Mouse (Mus musculus): ENCODE measurements around the gene Gpatch2. TPM values are rescaled to one million over a fixed set of nuclear protein-coding genes. Genes with fewer than 3 reads are reported as not detected.
A peak's percentile ranks its signal among the peaks of the same experiment; 100 is the strongest.

The Gpatch2 gene
- 0.37 and 0.39 TPM in 2 replicates for polyA plus RNA-seq (2012)

DNA sequence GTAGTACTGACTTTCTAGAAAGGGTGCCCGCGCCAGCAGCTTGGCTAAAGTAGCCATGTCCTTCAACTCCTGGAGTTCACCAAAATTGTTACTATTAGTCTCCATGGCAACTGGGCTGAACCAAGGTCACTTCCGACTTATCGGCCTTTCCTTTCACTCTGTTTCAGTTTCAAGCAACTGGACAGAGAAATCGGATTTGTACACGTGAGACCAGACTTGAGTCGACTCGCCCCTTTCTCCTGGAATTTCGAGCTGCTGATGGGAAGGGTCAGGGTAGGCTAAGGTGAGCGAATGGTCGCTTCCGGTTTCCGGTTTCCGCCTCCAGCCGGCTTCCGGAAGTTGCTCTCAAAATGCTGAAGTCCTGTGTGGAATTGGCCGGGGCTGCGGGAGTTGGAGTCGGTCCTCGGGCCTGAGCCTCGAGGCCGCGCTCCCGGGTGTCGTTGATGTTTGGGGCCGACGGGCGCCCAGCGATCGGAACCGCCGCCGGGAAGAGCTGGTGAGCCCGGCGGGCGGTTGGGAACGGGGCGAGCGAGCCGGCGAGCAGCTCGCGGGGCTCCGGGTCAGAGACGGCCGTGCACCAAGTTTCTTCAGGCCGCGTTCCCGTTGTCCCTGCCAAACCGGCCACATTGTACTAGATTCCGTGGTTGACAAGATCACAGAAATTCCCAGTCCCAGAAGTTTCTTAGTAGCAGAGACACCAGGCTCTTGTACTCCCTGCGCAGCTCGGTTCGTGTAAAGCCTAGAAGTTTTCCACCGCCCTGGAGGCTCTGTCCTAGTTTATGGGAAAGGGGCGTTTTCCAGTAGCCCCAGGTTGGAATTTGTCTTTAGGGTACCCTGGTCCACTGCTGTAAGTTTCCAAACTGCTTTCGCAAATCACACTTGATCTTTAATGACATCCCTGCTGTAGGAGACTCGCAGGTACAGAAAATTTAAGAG is at the start of gene Gpatch2, which contains the start of gene Spata17:
Gene Gpatch2 (plus strand): TSS at position 328 of the 936 bp plus-strand sequence.
Gene Spata17 (minus strand): TSS at position 285 of the 936 bp plus-strand sequence.
- no peak for TF ChIP-seq GATA1 (IDR thresholded peaks at IDR 0.05; ENCODE audit: low read length)
- no peak for TF ChIP-seq TAL1 (IDR thresholded peaks at IDR 0.05; ENCODE audit: low read length)
- peak within 1 kb of the TSS; percentile 85 for H3K4me3 ChIP-seq (replicated peaks)

DNA sequence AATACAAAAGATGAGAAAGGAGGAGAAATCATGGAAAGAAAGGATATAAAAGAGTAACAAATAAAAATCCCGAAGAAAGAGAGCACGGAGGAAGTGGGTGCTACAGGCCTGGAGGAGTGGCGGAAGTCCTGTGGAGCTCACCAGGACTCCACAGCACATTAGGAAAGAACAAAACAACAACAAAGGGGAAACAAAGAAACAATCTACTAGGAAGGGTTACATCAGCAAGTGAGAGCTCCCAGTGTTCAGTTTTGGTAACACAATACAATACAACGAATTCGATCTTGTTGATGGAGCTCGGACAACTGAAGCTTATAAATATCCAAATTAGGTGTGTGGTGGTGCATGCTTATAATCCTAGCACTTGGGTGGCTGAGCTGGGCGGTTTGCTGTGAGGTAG is 45.7 kb upstream of the Gpatch2 start:
- Histone ChIP-seq H3K36me3 (ENCODE audit: control insufficient read depth) (no peaks in the 10 kb centered on the region), H3K4me1 (ENCODE audit: control insufficient read depth) (no peaks in the 10 kb centered on the region), H3K4me3 (replicated peaks) (no peak overlapping the region), H3K27me3 (ENCODE audit: control insufficient read depth) (no peaks in the 10 kb centered on the region), H3K9me3 (ENCODE audit: control insufficient read depth, low read length) (no peaks in the 10 kb centered on the region)
- no peak for TF ChIP-seq TAL1 (IDR thresholded peaks at IDR 0.05; ENCODE audit: low read length)
- TF ChIP-seq GATA1 (IDR thresholded peaks at IDR 0.05; ENCODE audit: low read length), result no peak

More for the DNA sequence above, at the start of gene Gpatch2, which contains the start of gene Spata17:
- Histone ChIP-seq H3K4me1 (ENCODE audit: control insufficient read depth) (peaks cover 17% of the 10 kb centered on the region), H3K9me3 (ENCODE audit: control insufficient read depth, low read length) (no peaks in the 10 kb centered on the region), H3K36me3 (ENCODE audit: control insufficient read depth) (no peaks in the 10 kb centered on the region), H3K27me3 (ENCODE audit: control insufficient read depth) (no peaks in the 10 kb centered on the region)

- TF ChIP-seq TAL1 (IDR thresholded peaks at IDR 0.05; ENCODE audit: low read length), result no peak
- TF ChIP-seq GATA1 (IDR thresholded peaks at IDR 0.05; ENCODE audit: low read length), result no peak
- H3K9me3 ChIP-seq (ENCODE audit: control insufficient read depth, low read length), result no peaks in the 10 kb centered on the region
Observed at GRCm38 (mm10) chr1:187170361-187170760, 44.9 kb upstream of the Gpatch2 start.

GRCm38 (mm10) chr1:187175991-187176390 is 39.3 kb upstream of the Gpatch2 start:
- Histone ChIP-seq H3K9me3 (ENCODE audit: control insufficient read depth, low read length) (no peaks in the 10 kb centered on the region), H3K27me3 (ENCODE audit: control insufficient read depth) (no peaks in the 10 kb centered on the region), H3K36me3 (ENCODE audit: control insufficient read depth) (no peaks in the 10 kb centered on the region), H3K4me3 (replicated peaks) (no peak overlapping the region), H3K4me1 (ENCODE audit: control insufficient read depth) (no peaks in the 10 kb centered on the region)
- TF ChIP-seq GATA1 (IDR thresholded peaks at IDR 0.05; ENCODE audit: low read length) (no peak), TAL1 (IDR thresholded peaks at IDR 0.05; ENCODE audit: low read length) (no peak)

More at GRCm38 (mm10) chr1:187170361-187170760, 44.9 kb upstream of the Gpatch2 start:
- no peak overlapping the region for H3K4me3 ChIP-seq (replicated peaks)
- no peaks in the 10 kb centered on the region for H3K27me3 ChIP-seq (ENCODE audit: control insufficient read depth)
- no peaks in the 10 kb centered on the region for H3K36me3 ChIP-seq (ENCODE audit: control insufficient read depth)
- no peaks in the 10 kb centered on the region for H3K4me1 ChIP-seq (ENCODE audit: control insufficient read depth)

DNA sequence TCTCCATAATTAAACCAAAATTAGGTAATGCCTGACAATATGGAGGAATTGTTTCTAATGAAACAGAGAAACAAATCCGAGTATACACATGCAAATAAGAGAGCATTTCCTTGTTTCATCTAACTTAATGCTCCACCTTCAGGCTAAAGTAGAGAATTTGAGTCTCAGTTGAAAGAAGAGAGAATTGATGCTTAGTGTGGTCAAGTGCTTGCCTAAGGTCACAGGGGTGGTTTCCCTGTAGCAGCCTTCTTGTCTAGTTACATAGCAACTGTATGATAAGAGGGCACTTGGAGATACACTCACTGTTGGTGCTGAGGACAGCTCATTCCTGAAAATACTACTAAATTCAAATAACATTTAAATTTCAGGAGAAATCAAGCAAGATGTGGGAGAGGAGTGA is 36.8 kb upstream of the Gpatch2 start:
- Histone ChIP-seq H3K9me3 (ENCODE audit: control insufficient read depth, low read length) (no peaks in the 10 kb centered on the region), H3K4me1 (ENCODE audit: control insufficient read depth) (no peaks in the 10 kb centered on the region), H3K4me3 (replicated peaks) (no peak overlapping the region), H3K36me3 (ENCODE audit: control insufficient read depth) (no peaks in the 10 kb centered on the region), H3K27me3 (ENCODE audit: control insufficient read depth) (no peaks in the 10 kb centered on the region)
- TF ChIP-seq TAL1 (IDR thresholded peaks at IDR 0.05; ENCODE audit: low read length) (no peak), GATA1 (IDR thresholded peaks at IDR 0.05; ENCODE audit: low read length) (no peak)

GRCm38 (mm10) chr1:187205506-187205905 is 9.8 kb upstream of the Gpatch2 start:
- TF ChIP-seq GATA1 (IDR thresholded peaks at IDR 0.05; ENCODE audit: low read length), result no peak
- TF ChIP-seq TAL1 (IDR thresholded peaks at IDR 0.05; ENCODE audit: low read length), result no peak
- no peaks in the 10 kb centered on the region for H3K36me3 ChIP-seq (ENCODE audit: control insufficient read depth)
- H3K9me3 ChIP-seq (ENCODE audit: control insufficient read depth, low read length), result no peaks in the 10 kb centered on the region
- no peaks in the 10 kb centered on the region for H3K4me1 ChIP-seq (ENCODE audit: control insufficient read depth)
- H3K27me3 ChIP-seq (ENCODE audit: control insufficient read depth), result no peaks in the 10 kb centered on the region
- H3K4me3 ChIP-seq (replicated peaks), result no peak overlapping the region

- no peak for TF ChIP-seq TAL1 (IDR thresholded peaks at IDR 0.05; ENCODE audit: low read length)
- no peak for TF ChIP-seq GATA1 (IDR thresholded peaks at IDR 0.05; ENCODE audit: low read length)
- Histone ChIP-seq H3K9me3 (ENCODE audit: control insufficient read depth, low read length) (no peaks in the 10 kb centered on the region), H3K27me3 (ENCODE audit: control insufficient read depth) (no peaks in the 10 kb centered on the region), H3K4me1 (ENCODE audit: control insufficient read depth) (no peaks in the 10 kb centered on the region), H3K36me3 (ENCODE audit: control insufficient read depth) (no peaks in the 10 kb centered on the region), H3K4me3 (replicated peaks) (no peak overlapping the region)
Observed at GRCm38 (mm10) chr1:187209496-187209895, 5.8 kb upstream of the Gpatch2 start.

DNA sequence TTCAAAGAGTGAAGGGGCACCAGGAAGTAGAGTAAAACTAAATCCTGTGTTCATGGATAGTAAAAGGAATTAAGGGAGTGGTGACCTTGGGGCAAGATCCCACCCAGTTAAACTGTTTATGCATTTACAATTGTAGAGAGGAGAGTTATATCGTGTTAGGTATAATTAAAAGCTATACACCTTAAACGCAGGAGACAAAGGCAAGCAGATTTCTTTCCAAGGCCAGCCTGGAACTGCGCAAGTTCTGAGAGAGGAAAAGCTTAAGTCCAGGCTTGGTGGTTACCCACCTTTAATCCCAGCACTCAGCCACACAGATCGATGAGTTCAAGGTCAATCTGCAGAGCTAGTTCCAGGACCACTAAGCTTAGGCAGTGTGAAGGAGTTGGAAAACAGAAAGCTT is 4.6 kb upstream of the Gpatch2 start:
- TF ChIP-seq TAL1 (IDR thresholded peaks at IDR 0.05; ENCODE audit: low read length), result no peak
- no peak for TF ChIP-seq GATA1 (IDR thresholded peaks at IDR 0.05; ENCODE audit: low read length)
- Histone ChIP-seq H3K4me3 (replicated peaks) (no peak overlapping the region), H3K9me3 (ENCODE audit: control insufficient read depth, low read length) (no peaks in the 10 kb centered on the region), H3K27me3 (ENCODE audit: control insufficient read depth) (no peaks in the 10 kb centered on the region), H3K36me3 (ENCODE audit: control insufficient read depth) (no peaks in the 10 kb centered on the region), H3K4me1 (ENCODE audit: control insufficient read depth) (peaks cover 5% of the 10 kb centered on the region)

- Histone ChIP-seq H3K4me3 (replicated peaks) (no peak overlapping the region), H3K36me3 (ENCODE audit: control insufficient read depth) (no peaks in the 10 kb centered on the region), H3K4me1 (ENCODE audit: control insufficient read depth) (peaks cover 17% of the 10 kb centered on the region), H3K9me3 (ENCODE audit: control insufficient read depth, low read length) (no peaks in the 10 kb centered on the region), H3K27me3 (ENCODE audit: control insufficient read depth) (no peaks in the 10 kb centered on the region)
- TF ChIP-seq TAL1 (IDR thresholded peaks at IDR 0.05; ENCODE audit: low read length), result no peak
- TF ChIP-seq GATA1 (IDR thresholded peaks at IDR 0.05; ENCODE audit: low read length), result no peak
Observed at GRCm38 (mm10) chr1:187216620-187217410, 1.5 kb downstream of the Gpatch2 start.

All from erythroblast, embryonic 14.5 days (primary cell).